Mouse (Mus musculus): ENCODE measurements around the gene Lrrc42. TPM values are rescaled to one million over a fixed set of nuclear protein-coding genes. Genes with fewer than 3 reads are reported as not detected.

The Lrrc42 gene
- polyA plus RNA-seq, 1 experiment from 2014 or later = 15.0 TPM

GRCm38 (mm10) chr4:107196454-107196853 is 56.9 kb downstream of the Lrrc42 start:
- Histone ChIP-seq H3K4me3 (ENCODE audit: low read depth, low read length) (no peak overlapping the region), H3K36me3 (replicated peaks; ENCODE audit: insufficient read depth, low read length) (peaks cover 78% of the 10 kb centered on the region), H3K27me3 (ENCODE audit: insufficient read depth, low read length) (no peaks in the 10 kb centered on the region), H3K27ac (ENCODE audit: low read depth) (no peak overlapping the region), H3K9me3 (ENCODE audit: low read length) (no peaks in the 10 kb centered on the region), H3K4me2 (ENCODE audit: low read depth, low read length) (no peak overlapping the region), H3K4me1 (ENCODE audit: insufficient read depth) (no peaks in the 10 kb centered on the region), H3K9ac (replicated peaks) (no peak overlapping the region)
- ATAC-seq (no peak), DNase-seq (no peak)
- WGBS (ENCODE audit: insufficient replicate concordance) = 83% methylated on average over 2 of the region's 2 CpGs
- TF ChIP-seq EP300 (IDR thresholded peaks at IDR 0.05; ENCODE audit: low read depth) = no peak
- TF ChIP-seq CTCF (IDR thresholded peaks at IDR 0.05; ENCODE audit: low read depth) = no peak

GRCm38 (mm10) chr4:107193841-107194240 is 59.5 kb downstream of the Lrrc42 start:
- TF ChIP-seq EP300 (IDR thresholded peaks at IDR 0.05; ENCODE audit: low read depth) = no peak
- TF ChIP-seq CTCF (IDR thresholded peaks at IDR 0.05; ENCODE audit: low read depth) = no peak
- no peak overlapping the region for H3K4me2 ChIP-seq (ENCODE audit: low read depth, low read length)
- DNase-seq (no peak), ATAC-seq (no peak)
- H3K27me3 ChIP-seq (ENCODE audit: insufficient read depth, low read length) = no peaks in the 10 kb centered on the region
- H3K4me3 ChIP-seq (ENCODE audit: low read depth, low read length) = no peak overlapping the region
- no peaks in the 10 kb centered on the region for H3K4me1 ChIP-seq (ENCODE audit: insufficient read depth)
- no peaks in the 10 kb centered on the region for H3K9me3 ChIP-seq (ENCODE audit: low read length)
- peaks cover 76% of the 10 kb centered on the region for H3K36me3 ChIP-seq (replicated peaks; ENCODE audit: insufficient read depth, low read length)
- H3K27ac ChIP-seq (ENCODE audit: low read depth) = no peak overlapping the region
- no peak overlapping the region for H3K9ac ChIP-seq (replicated peaks)
- WGBS (ENCODE audit: insufficient replicate concordance) = 90% methylated on average over 3 of the region's 3 CpGs

DNA sequence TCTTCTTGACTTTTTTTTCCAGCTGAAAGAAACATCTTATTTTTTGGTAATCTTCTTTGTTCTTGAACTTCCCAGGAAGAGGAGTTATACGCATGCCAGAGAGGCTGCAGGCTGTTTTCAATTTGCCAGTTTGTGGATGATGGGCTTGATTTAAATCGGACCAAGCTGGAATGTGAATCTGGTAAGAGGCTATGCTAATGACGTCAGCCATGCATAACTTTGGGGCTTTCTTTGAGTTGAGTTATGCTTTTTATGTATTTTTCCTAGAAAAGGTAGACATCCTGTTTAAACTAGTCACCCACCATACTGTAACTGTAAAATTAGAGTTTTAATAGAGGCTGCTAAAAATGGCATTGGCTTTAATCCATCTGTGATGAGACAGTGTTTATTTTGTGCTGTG is 67.6 kb downstream of the Lrrc42 start:
- WGBS (ENCODE audit: insufficient replicate concordance) = 85% methylated on average over 3 of the region's 3 CpGs
- Histone ChIP-seq H3K27ac (ENCODE audit: low read depth) (no peak overlapping the region), H3K4me1 (ENCODE audit: insufficient read depth) (peaks cover 22% of the 10 kb centered on the region), H3K9me3 (ENCODE audit: low read length) (no peaks in the 10 kb centered on the region), H3K4me2 (ENCODE audit: low read depth, low read length) (no peak overlapping the region), H3K9ac (replicated peaks) (no peak overlapping the region), H3K36me3 (replicated peaks; ENCODE audit: insufficient read depth, low read length) (peaks cover 47% of the 10 kb centered on the region), H3K27me3 (ENCODE audit: insufficient read depth, low read length) (no peaks in the 10 kb centered on the region), H3K4me3 (ENCODE audit: low read depth, low read length) (no peak overlapping the region)
- DNase-seq (no peak), ATAC-seq (no peak)
- TF ChIP-seq CTCF (IDR thresholded peaks at IDR 0.05; ENCODE audit: low read depth) (no peak), EP300 (IDR thresholded peaks at IDR 0.05; ENCODE audit: low read depth) (no peak)

Other genes starting within 250 kb of the Lrrc42 start
- 36.2 and 38.6 TPM in 2 replicates for gene Mrpl37, start 186.7 kb downstream of the Lrrc42 start, polyA plus RNA-seq (2015; fragmentation: Nextera tagmentation; extraction: Ambion mirVana)
- gene Cyb5rl, start 186.5 kb downstream of the Lrrc42 start, polyA plus RNA-seq (2015; fragmentation: Nextera tagmentation; extraction: Ambion mirVana) = 2.8 and 3.1 TPM in 2 replicates
- not detected in 2 replicates for gene Cdcp2, start 156.6 kb downstream of the Lrrc42 start, polyA plus RNA-seq (2015; fragmentation: Nextera tagmentation; extraction: Ambion mirVana)
- 282 and 296 TPM in 2 replicates for gene Tmem59, start 75.1 kb downstream of the Lrrc42 start, polyA plus RNA-seq (2015; fragmentation: Nextera tagmentation; extraction: Ambion mirVana)
- gene Tceanc2, start 74.4 kb downstream of the Lrrc42 start, polyA plus RNA-seq (2015; fragmentation: Nextera tagmentation; extraction: Ambion mirVana) = 12.7 TPM in 2 replicates
- gene Ldlrad1, start 44.4 kb downstream of the Lrrc42 start, polyA plus RNA-seq (2015; fragmentation: Nextera tagmentation; extraction: Ambion mirVana) = not detected in 2 replicates
- 17.4 and 18.1 TPM in 2 replicates for gene Hspb11, start 61 bp upstream of the Lrrc42 start, polyA plus RNA-seq (2015; fragmentation: Nextera tagmentation; extraction: Ambion mirVana)
- 6.0 and 10.3 TPM in 2 replicates for gene Dio1, start 53.6 kb upstream of the Lrrc42 start, polyA plus RNA-seq (2015; fragmentation: Nextera tagmentation; extraction: Ambion mirVana)
- gene Yipf1, start 60.8 kb upstream of the Lrrc42 start, polyA plus RNA-seq (2015; fragmentation: Nextera tagmentation; extraction: Ambion mirVana) = 35.8 and 35.9 TPM in 2 replicates
- gene Ndc1, start 114.3 kb upstream of the Lrrc42 start, polyA plus RNA-seq (2015; fragmentation: Nextera tagmentation; extraction: Ambion mirVana) = 7.6 and 8.9 TPM in 2 replicates
- 0.17 and 0.18 TPM in 2 replicates for gene Glis1, start 181.1 kb upstream of the Lrrc42 start, polyA plus RNA-seq (2015; fragmentation: Nextera tagmentation; extraction: Ambion mirVana)